Mouse (Mus musculus): ENCODE measurements around the gene 4930579G24Rik. TPM values are rescaled to one million over a fixed set of nuclear protein-coding genes. Genes with fewer than 3 reads are reported as not detected.

Gene 4930579G24Rik
- polyA plus RNA-seq, 1 experiment from 2014 or later: 5.3 TPM

DNA sequence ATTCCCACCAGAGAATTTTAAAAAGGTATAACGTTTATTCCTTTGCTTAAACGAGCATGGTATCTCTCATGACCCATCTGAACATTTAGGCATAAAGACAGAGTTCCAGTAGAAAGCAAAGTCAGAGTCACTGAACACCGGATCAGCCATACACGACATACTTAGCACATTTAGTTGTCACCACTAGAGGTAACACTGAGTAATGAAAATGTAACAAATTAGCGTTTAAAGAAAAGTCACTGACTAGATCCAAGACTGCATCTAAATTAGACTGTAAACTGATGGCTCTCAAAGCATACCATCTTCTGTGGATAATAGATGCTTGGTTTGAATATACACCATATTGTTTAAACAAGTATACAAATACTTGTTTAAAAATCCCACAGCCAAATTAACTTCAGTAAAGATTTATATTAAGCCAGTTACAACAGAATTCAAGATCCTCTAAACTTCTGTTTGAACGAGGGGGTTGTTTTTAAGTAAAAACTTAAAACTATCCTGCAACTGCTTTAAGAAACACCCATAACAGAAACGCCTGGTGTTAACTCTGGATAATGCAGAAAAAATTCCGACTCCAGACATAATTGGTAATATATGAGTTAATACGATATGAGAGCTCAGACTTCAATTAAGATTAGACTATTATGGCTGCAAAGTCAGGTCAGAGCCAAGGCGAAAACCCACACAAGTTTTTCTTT, 1.2 kb upstream of the 4930579G24Rik start:
- no peak overlapping the region; the same call in 1 of the 2 replicates for H3K27ac ChIP-seq (ENCODE audit: low read length)
- H3K36me3 ChIP-seq (ENCODE audit: control insufficient read depth, insufficient read depth, low read length): peaks cover 5% of the 10 kb centered on the region
- ATAC-seq: no peak
- peak overlapping the region; percentile 67 for H3K9ac ChIP-seq (ENCODE audit: low read depth, low read length)
- no peaks in the 10 kb centered on the region for H3K9me3 ChIP-seq (replicated peaks; ENCODE audit: control insufficient read depth, low read length, poor library complexity, severe bottlenecking)
- H3K4me2 ChIP-seq (ENCODE audit: low read length): peak overlapping the region; percentile 87
- 27% methylated on average over 10 of the region's 10 CpGs for WGBS
- H3K4me1 ChIP-seq (ENCODE audit: control insufficient read depth, insufficient read depth, low read length): peaks cover 11% of the 10 kb centered on the region
- H3K27me3 ChIP-seq (ENCODE audit: control insufficient read depth, insufficient read depth, low read depth, low read length): no peaks in the 10 kb centered on the region
- peak overlapping the region; percentile 79 for H3K4me3 ChIP-seq (ENCODE audit: low read depth, low read length)

DNA sequence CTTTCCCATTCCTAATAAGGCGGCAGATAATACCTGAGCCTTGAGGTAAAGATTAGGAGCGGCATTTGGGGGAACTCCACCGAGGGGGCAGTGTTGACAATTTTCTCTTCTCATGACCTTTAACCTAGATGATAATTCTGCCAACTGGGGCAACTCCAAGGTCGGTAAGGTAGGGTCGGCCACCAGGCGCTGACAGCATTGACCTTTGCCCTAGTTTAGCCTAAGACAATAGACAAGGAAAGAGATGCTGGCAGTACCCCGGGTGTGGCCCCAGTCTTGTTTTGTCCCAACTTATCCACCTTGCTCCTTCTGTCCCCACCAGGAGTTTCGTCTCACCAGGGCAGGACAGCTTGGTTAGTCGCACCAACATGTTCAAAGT, 708 bp upstream of the 4930579G24Rik start:
- Histone ChIP-seq H3K27me3 (ENCODE audit: control insufficient read depth, insufficient read depth, low read depth, low read length) (no peaks in the 10 kb centered on the region), H3K9me3 (replicated peaks; ENCODE audit: control insufficient read depth, low read length, poor library complexity, severe bottlenecking) (no peaks in the 10 kb centered on the region), H3K36me3 (ENCODE audit: control insufficient read depth, insufficient read depth, low read length) (peaks cover 3% of the 10 kb centered on the region), H3K4me3 (ENCODE audit: low read depth, low read length) (peak overlapping the region; percentile 79), H3K27ac (ENCODE audit: low read length) (peak overlapping the region; percentile 68), H3K4me1 (ENCODE audit: control insufficient read depth, insufficient read depth, low read length) (peaks cover 11% of the 10 kb centered on the region), H3K9ac (ENCODE audit: low read depth, low read length) (peak overlapping the region; percentile 67), H3K4me2 (ENCODE audit: low read length) (peak overlapping the region; percentile 87)
- no peak for ATAC-seq
- WGBS: 2% methylated on average over 9 of the region's 9 CpGs

DNA sequence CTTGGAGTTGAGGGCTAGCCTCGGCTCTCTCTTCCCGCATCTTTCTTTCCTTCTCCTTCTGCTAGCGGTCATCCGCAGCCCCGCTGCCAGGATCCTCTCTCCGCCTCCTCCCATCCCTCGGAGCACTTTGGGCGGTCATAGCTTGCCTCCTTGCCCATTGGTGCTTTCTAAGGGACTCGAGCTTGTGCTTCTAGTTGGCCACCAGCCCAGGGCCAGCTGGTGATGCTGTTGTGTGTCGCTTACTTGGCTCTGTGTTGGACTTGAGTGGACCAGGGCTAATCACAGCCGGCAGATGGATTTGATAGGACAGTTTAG, 494 bp downstream of the 4930579G24Rik start, which contains the start of gene Etfdh:
Gene Etfdh (minus strand): TSS at position 85 of the 315 bp plus-strand sequence.
- WGBS: under 1% methylated on average over 11 of the region's 11 CpGs
- H3K36me3 ChIP-seq (ENCODE audit: control insufficient read depth, insufficient read depth, low read length): peaks cover 7% of the 10 kb centered on the region

DNA sequence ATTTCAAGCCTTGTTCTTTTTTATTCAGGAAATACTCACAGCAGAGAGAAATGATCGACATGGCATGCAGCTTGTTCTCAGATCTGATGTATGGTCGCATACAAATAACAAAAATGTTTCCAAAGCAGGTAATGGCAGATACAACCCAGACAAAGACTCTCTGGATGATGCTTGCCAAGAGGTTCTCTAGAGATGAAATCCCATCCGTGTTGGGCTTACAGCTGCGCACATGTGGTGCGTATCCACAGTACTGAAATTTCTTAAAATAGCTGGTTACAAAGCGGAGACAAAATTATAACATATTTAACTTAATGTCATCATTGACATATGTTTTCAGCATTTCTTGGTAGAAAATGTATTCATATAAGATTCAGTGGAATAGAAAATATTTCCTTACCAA, 23.2 kb downstream of the 4930579G24Rik start:
- ATAC-seq: no peak
- Histone ChIP-seq H3K36me3 (ENCODE audit: control insufficient read depth, insufficient read depth, low read length) (no peaks in the 10 kb centered on the region), H3K9ac (ENCODE audit: low read depth, low read length) (no peak overlapping the region), H3K27ac (ENCODE audit: low read length) (no peak overlapping the region), H3K4me3 (ENCODE audit: low read depth, low read length) (no peak overlapping the region), H3K4me1 (ENCODE audit: control insufficient read depth, insufficient read depth, low read length) (no peaks in the 10 kb centered on the region), H3K27me3 (ENCODE audit: control insufficient read depth, insufficient read depth, low read depth, low read length) (no peaks in the 10 kb centered on the region), H3K9me3 (replicated peaks; ENCODE audit: control insufficient read depth, low read length, poor library complexity, severe bottlenecking) (no peaks in the 10 kb centered on the region), H3K4me2 (ENCODE audit: low read length) (no peak overlapping the region)
- 92% methylated on average over 6 of the region's 6 CpGs for WGBS

More for the DNA sequence above, 494 bp downstream of the 4930579G24Rik start, which contains the start of gene Etfdh:
- H3K27ac ChIP-seq (ENCODE audit: low read length): peak within 1 kb of the TSS; percentile 75
- peak within 1 kb of the TSS; percentile 87 for H3K4me2 ChIP-seq (ENCODE audit: low read length)
- peak within 1 kb of the TSS; percentile 84 for H3K9ac ChIP-seq (ENCODE audit: low read depth, low read length)
- H3K9me3 ChIP-seq (replicated peaks; ENCODE audit: control insufficient read depth, low read length, poor library complexity, severe bottlenecking): peaks cover 4% of the 10 kb centered on the region; the same call in 1 of the 2 replicates
- ATAC-seq: peak; percentile 49
- H3K4me1 ChIP-seq (ENCODE audit: control insufficient read depth, insufficient read depth, low read length): peaks cover 11% of the 10 kb centered on the region
- H3K4me3 ChIP-seq (ENCODE audit: low read depth, low read length): peak within 1 kb of the TSS; percentile 79
- no peaks in the 10 kb centered on the region for H3K27me3 ChIP-seq (ENCODE audit: control insufficient read depth, insufficient read depth, low read depth, low read length)

DNA sequence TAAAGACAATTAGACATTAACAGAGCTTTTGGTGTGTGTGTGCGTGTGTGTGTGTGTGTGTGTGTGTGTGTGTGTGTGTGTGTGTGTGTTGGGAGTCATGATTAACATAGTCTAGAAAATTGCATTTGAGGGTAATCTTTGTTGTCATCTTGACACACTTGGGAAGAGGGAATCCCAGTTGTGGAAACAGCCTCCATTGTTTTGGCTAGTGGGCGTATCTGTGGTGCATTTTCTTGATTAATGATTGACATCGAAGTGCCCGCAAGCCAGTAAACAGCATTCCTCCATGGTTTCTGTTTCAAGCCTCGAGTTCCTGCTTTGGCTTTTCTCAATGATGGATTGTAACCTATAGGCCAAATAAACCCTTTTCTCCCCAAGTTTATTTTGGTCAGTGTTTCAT, 27.8 kb downstream of the 4930579G24Rik start:
- no peak overlapping the region for H3K4me3 ChIP-seq (ENCODE audit: low read depth, low read length)
- no peaks in the 10 kb centered on the region for H3K27me3 ChIP-seq (ENCODE audit: control insufficient read depth, insufficient read depth, low read depth, low read length)
- H3K27ac ChIP-seq (ENCODE audit: low read length): no peak overlapping the region
- 79% methylated on average over 5 of the region's 5 CpGs for WGBS
- no peaks in the 10 kb centered on the region for H3K36me3 ChIP-seq (ENCODE audit: control insufficient read depth, insufficient read depth, low read length)
- H3K4me1 ChIP-seq (ENCODE audit: control insufficient read depth, insufficient read depth, low read length): no peaks in the 10 kb centered on the region
- H3K9me3 ChIP-seq (replicated peaks; ENCODE audit: control insufficient read depth, low read length, poor library complexity, severe bottlenecking): no peaks in the 10 kb centered on the region
- no peak overlapping the region for H3K9ac ChIP-seq (ENCODE audit: low read depth, low read length)
- no peak overlapping the region for H3K4me2 ChIP-seq (ENCODE audit: low read length)
- no peak for ATAC-seq

DNA sequence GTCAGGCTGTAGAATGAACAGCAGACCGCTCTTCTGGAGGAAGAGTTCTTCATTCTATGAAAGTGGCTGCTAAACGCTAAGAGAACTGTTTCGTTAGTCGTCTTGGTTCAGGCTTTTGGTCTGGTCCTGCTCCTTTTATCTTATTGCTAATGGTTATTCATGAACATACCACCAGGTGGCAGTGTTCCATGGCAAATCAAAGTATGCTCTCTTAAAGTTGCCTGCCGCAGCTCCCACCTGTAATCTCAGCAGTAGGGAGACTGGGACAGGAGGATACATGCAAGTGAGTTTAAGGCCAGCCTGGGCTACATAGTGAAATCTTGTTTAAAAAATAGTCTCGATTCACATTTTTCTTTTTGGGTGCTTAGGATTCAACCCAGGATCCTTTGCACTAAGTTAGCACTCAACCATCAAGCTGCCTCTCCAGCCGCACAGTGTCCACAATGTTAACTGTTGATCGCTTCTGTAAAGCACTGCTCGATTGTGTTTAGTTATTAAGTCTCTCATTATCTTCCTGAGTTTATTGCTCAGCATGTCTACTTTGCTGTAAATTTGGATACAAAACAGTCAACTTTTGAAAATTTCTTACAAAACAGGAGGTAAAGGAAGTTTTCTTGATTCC, 36.0 kb downstream of the 4930579G24Rik start:
- Histone ChIP-seq H3K9me3 (replicated peaks; ENCODE audit: control insufficient read depth, low read length, poor library complexity, severe bottlenecking) (no peaks in the 10 kb centered on the region), H3K27me3 (ENCODE audit: control insufficient read depth, insufficient read depth, low read depth, low read length) (no peaks in the 10 kb centered on the region), H3K4me1 (ENCODE audit: control insufficient read depth, insufficient read depth, low read length) (no peaks in the 10 kb centered on the region), H3K9ac (ENCODE audit: low read depth, low read length) (no peak overlapping the region), H3K27ac (ENCODE audit: low read length) (no peak overlapping the region), H3K4me3 (ENCODE audit: low read depth, low read length) (no peak overlapping the region), H3K4me2 (ENCODE audit: low read length) (no peak overlapping the region), H3K36me3 (ENCODE audit: control insufficient read depth, insufficient read depth, low read length) (no peaks in the 10 kb centered on the region)
- WGBS: 36% methylated on average over 9 of the region's 9 CpGs
- peak; percentile 78 for ATAC-seq

DNA sequence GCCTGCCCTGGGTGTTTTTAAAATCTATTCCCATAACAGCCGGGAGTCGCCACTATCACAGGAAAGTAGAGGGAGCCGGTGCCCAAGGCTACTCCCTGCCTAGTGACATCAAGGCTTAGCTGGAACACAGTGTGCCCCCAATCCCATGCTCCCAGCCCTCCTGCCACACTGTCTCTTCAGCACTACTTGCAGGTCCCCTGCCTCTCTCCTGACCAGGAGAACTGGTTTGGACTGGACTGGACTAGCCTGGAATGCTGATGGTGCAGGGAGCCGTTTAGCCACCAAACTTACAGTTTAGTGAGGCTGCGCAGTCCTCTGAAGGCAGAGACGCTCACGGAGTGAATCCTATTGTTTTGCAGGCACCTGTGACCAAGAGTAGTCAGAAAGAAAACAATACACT, 41.7 kb downstream of the 4930579G24Rik start:
- H3K4me3 ChIP-seq (ENCODE audit: low read depth, low read length): no peak overlapping the region
- no peaks in the 10 kb centered on the region for H3K27me3 ChIP-seq (ENCODE audit: control insufficient read depth, insufficient read depth, low read depth, low read length)
- H3K27ac ChIP-seq (ENCODE audit: low read length): no peak overlapping the region
- no peak overlapping the region for H3K4me2 ChIP-seq (ENCODE audit: low read length)
- H3K36me3 ChIP-seq (ENCODE audit: control insufficient read depth, insufficient read depth, low read length): no peaks in the 10 kb centered on the region
- H3K9ac ChIP-seq (ENCODE audit: low read depth, low read length): no peak overlapping the region
- H3K9me3 ChIP-seq (replicated peaks; ENCODE audit: control insufficient read depth, low read length, poor library complexity, severe bottlenecking): no peaks in the 10 kb centered on the region
- no peak for ATAC-seq
- 83% methylated on average over 7 of the region's 7 CpGs for WGBS
- no peaks in the 10 kb centered on the region for H3K4me1 ChIP-seq (ENCODE audit: control insufficient read depth, insufficient read depth, low read length)

DNA sequence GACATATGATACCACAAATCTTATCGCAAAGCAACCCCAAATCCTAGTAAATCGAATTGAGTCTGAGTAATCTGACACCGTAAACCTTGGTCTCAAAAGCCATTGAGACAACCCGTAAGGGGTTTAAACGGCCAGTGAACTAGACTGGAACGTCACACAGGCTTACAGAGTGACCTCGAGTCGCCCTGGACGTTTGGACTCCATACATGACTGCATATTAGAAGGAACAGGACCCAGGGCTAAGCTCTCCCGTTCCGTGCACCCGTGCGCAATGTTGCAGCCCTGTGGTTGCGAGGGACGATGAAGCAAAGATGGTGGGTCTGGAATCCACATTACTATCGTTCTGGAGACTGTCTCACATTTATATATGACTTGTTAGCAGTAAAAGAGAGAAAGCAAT, 43.3 kb downstream of the 4930579G24Rik start:
- no peaks in the 10 kb centered on the region for H3K9me3 ChIP-seq (replicated peaks; ENCODE audit: control insufficient read depth, low read length, poor library complexity, severe bottlenecking)
- no peaks in the 10 kb centered on the region for H3K27me3 ChIP-seq (ENCODE audit: control insufficient read depth, insufficient read depth, low read depth, low read length)
- no peak for ATAC-seq
- no peak overlapping the region for H3K4me2 ChIP-seq (ENCODE audit: low read length)
- no peak overlapping the region for H3K27ac ChIP-seq (ENCODE audit: low read length)
- H3K9ac ChIP-seq (ENCODE audit: low read depth, low read length): no peak overlapping the region
- 77% methylated on average over 16 of the region's 16 CpGs for WGBS
- no peaks in the 10 kb centered on the region for H3K36me3 ChIP-seq (ENCODE audit: control insufficient read depth, insufficient read depth, low read length)
- no peak overlapping the region for H3K4me3 ChIP-seq (ENCODE audit: low read depth, low read length)
- no peaks in the 10 kb centered on the region for H3K4me1 ChIP-seq (ENCODE audit: control insufficient read depth, insufficient read depth, low read length)

DNA sequence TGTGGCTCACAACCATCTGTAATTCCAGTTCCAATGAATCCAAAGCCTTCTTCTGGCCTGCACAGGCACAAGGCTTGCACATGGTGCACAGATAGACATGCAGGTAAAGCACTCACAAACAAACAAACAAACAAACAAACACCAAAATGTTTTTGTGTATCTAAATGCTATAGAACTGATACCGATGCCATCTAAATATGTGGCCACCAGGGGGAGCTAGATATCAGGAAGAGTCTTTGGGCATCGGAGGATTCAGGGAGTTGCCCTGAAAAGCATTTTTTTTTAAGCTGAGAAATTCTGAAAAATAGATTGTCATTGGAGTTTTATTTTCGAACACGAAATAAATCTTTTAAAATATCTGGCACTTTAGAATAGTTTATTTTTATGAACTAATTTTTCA, 44.2 kb downstream of the 4930579G24Rik start:
- no peaks in the 10 kb centered on the region for H3K4me1 ChIP-seq (ENCODE audit: control insufficient read depth, insufficient read depth, low read length)
- H3K4me3 ChIP-seq (ENCODE audit: low read depth, low read length): no peak overlapping the region
- H3K9ac ChIP-seq (ENCODE audit: low read depth, low read length): no peak overlapping the region
- no peak overlapping the region for H3K27ac ChIP-seq (ENCODE audit: low read length)
- no peaks in the 10 kb centered on the region for H3K27me3 ChIP-seq (ENCODE audit: control insufficient read depth, insufficient read depth, low read depth, low read length)
- no peaks in the 10 kb centered on the region for H3K9me3 ChIP-seq (replicated peaks; ENCODE audit: control insufficient read depth, low read length, poor library complexity, severe bottlenecking)
- no peaks in the 10 kb centered on the region for H3K36me3 ChIP-seq (ENCODE audit: control insufficient read depth, insufficient read depth, low read length)
- no peak for ATAC-seq
- H3K4me2 ChIP-seq (ENCODE audit: low read length): no peak overlapping the region
- 13% methylated on average over 4 of the region's 4 CpGs for whole genome bisulfite sequencing

All from midbrain, embryonic 16.5 days (tissue).